Mouse (Mus musculus) thymus, postnatal 4 days (tissue): ENCODE results near the gene Cfb.
A peak's percentile ranks its signal among the peaks of the same experiment; 100 is the strongest.
"Not testable (repeated sequence)": the region's sequence is repeated elsewhere in the genome, so short reads cannot be mapped to it uniquely, and the experiment has no call there.

Experiments
- DNase-seq: peaks from one replicate; pipeline ENCODE4 v3.0.0; 2021

Cfb gene

DNA sequence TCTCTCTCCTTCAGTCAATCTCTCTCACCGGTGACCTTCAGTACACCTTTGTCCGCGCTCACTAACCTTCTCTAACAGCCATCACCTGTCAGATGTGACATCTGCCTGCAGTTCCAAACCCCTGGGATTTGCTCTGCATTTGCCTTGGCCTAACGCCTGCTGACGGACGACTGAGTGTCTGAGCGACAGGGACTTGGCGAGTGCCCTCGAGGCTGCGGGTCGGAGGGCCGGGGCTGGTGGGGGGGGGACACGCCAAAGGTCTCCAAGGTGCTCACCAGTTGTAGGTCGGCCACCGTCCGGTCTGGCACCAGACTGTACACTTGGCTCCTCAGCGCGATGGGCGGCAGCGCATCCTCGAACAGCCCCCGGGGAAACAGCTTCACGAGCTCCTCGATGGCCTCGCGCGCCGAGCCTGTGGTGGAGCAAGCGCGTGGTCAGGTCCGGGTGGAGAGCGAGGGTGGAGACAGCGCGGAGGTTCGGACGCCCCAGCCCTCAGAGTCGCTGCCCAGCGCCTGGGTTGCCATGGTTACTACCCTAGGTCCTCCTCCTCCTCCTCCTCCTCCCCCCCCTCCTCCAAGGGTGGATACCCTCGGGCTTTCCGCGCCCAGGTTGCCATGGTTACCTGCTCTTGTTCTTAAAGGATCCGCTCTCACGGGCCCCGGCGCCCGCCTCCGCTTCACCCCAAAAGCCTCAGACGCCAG lies 26.0 kb downstream of the Cfb start:
- no peak for DNase-seq

DNA sequence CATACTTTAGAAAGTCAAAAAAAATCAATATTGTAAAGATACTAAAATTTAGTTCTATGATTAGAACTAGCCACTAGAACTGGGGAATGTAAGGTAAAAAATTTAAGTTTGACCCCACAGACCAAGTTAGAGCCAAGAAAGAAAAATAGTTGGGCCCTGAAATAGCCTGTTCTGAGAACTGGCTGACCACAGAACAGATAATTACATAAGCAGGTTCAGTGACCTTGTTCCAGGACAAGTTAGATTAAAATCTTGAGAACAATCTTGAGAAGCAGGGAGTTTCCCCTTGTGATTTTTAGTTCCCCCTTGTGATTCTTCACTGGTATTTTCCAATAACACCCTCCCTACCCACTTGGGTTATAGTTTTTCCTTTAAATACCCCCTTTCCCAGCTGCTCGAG lies 31.5 kb downstream of the Cfb start:
- not testable (repeated sequence) for DNase-seq

DNA sequence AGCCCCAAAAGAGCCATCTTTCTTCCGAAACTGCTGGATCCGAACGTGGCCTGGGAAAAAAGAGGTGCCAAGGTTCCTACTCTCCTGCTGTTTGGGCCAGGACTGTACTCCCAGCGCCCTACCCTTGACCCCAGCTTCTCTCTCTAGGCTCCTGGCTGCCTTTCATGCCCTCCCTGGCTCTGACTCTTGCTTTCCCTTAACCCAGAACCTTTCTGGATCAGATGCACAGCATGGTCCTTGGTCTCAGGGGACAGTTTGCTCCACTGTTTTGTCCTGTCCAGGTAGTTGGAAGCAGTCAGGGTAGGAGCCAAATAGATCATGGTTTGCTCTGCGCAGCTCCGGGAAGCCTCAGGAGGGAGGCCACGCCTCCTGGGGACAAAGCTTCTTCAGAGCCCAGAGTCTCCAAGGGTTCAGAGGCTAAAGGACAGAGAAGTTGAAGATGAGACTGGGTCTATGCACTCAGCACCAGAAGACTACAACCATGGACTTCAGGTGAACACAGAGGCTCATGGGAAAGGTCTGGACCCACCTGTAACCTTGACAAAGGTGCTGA lies 47.4 kb downstream of the Cfb start:
- no peak for DNase-seq

DNA sequence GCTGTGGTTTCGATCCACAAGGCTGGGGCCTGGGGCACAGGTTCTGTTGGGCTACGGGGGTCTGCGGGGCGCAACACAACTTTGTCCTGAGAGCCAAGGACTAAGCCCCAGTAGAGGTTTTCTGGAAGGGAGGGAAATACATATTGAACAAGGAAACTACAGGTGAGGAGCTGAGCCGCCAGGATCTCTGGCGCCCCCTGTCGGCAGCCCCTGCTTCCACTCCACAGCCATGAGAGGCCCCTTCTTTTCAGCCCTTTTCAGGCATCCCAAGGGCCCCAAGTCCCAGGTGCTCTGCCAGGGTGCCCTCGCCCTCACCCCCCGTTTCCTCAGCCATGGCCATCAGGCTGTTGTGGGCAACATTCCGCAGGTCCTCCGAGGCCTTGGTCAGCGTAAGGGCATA lies 48.6 kb downstream of the Cfb start:
- peak; percentile 76 for DNase-seq

DNA sequence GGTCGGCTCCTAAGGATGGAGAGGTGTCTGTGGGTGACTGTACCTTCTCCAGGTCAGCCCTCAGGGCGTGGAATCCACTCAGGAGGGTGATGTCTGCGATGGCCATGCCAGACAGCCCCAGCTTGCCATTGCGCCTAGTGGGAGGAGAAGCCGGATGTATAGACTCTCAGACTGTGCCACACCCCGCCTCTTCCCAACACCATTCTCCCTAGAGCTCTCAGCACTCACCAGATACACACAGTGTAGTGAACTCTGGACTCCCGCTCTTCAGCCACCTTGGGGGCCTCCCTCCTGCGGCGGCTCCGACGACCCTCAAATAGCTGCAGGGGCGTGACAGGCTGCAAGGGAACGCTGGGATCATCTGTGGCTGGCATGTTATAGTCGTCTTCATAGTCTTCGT lies 51.0 kb downstream of the Cfb start:
- DNase-seq = no peak

DNA sequence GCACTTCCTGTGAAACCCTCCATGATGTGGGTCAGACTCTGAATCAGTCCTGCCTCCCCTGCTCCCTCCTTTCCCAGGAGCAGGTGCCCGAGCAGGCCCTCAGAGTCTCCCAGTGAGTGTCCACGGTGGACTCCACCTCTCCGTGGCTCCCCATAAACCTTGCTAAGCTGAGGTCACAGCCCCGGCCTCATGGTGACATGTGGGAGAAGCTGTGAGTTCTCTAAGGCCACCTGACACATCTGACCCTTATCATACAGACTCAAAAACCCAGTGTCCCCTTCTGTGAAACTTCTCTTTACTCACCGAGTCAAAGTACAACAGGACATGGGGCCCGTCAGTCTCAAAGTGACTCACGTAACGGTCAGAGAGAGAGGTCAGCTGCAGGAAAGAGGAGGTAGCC lies 51.5 kb downstream of the Cfb start:
- not testable (repeated sequence) for DNase-seq

DNA sequence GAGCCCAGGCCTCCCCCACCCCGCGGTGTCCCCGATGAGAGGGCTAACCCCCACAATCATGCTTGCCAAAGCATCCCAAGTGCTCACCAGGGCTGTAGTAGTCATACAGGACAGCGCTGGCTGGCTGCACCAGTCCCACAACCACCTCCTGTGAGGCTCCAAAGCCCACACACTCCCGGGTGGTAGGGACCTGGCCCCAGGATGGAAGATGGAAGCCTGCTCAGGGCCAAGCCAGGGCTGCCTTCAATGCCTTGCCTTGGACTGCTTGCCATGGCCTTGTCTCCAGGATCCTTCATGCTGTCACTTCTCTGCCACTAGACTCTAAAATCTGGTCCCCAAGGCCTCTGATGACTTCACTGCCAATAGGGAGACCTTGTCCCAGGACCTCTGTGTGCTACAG lies 51.9 kb downstream of the Cfb start:
- DNase-seq = not testable (repeated sequence)

DNA sequence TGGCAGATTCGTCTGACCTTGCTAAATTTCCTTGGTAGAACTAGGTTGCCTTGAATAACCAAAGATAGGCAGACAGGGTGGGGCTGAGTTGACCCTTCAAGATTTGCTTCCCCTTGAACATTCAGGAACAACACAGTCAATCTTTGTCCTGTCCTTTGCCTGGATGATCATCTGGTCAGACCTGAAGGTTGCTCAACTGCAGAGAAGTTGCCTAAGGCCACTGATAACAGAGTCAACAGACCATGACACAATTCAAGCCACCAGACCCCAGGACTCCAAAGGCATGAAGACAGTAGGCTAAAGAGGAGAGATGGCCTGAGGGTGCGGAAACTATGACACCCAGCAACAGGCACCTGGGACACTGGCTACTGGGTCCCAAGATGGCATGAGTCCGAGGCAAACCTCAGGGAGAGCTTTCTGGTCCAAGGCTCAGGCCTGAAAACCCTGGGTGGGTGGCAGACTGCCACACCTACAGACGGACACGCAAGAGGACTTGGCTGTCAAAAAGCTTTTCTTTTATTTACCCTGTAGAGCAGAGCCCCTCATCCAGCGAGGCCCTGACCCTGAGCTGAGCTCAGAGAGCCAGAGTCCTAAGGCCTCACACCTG lies 53.6 kb downstream of the Cfb start:
- no peak for DNase-seq

DNA sequence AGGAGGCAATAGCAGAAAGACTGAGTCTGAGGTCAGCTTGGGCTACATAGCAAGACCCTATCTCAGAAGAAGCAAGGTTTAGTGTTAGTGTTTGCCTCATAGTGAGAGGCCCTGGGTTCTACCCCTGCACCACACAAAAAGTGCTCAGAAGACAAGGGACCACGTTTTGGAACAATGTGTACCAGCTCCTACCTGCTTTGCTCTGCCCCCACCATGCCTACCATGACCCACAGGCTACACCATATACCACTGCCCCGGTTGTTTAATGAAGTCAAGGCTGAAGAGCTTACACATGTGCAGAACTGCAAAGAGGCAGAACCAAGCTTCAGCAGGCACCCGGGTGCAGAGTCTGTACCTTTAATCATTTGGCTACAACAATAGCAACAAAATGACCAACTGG lies 55.1 kb downstream of the Cfb start:
- no peak for DNase-seq
